Mouse (Mus musculus) lung, embryonic 16.5 days (tissue): Measurements from ENCODE around the gene Mmp9. TPM values are rescaled to one million over a fixed set of nuclear protein-coding genes. Genes with fewer than 3 reads are reported as not detected.

Source experiments
- ATAC-seq: fragments of 200-750 bp; cut with Nextera tagmentation; 2 replicates; pipeline ENCODE4 v1.8.0; 2017; ENCODE audit warnings: low read depth, mild to moderate bottlenecking, moderate library complexity
- H3K27ac ChIP-seq: fragments of 300-500 bp; sonication (generic); 2 replicates; pipeline ENCODE4 v1.5.1; 2014; ENCODE audit warnings: mild to moderate bottlenecking, control low read depth, low read length
- H3K27me3 ChIP-seq: fragments of 300-500 bp; sonication (generic); 2 replicates; pipeline ENCODE4 v1.6.1; 2014; ENCODE audit warnings: low read depth, low read length, mixed read lengths; ENCODE audit not compliant: control insufficient read depth, insufficient read depth
- H3K36me3 ChIP-seq: fragments of 300-500 bp; sonication (generic); 2 replicates; pipeline ENCODE4 v1.6.1; 2014; ENCODE audit warnings: low read length; ENCODE audit not compliant: control insufficient read depth, insufficient read depth
- H3K4me1 ChIP-seq: fragments of 300-500 bp; sonication (generic); replicated peaks from 2 replicates; pipeline ENCODE4 v1.6.1; 2014; ENCODE audit warnings: low read length, mixed read lengths; ENCODE audit not compliant: control insufficient read depth, insufficient read depth
- H3K4me2 ChIP-seq: fragments of 300-500 bp; sonication (generic); 2 replicates; pipeline ENCODE4 v1.6.1; 2014; ENCODE audit warnings: low read depth, low read length, control low read depth
- H3K4me3 ChIP-seq: fragments of 300-500 bp; sonication (generic); 2 replicates; pipeline ENCODE4 v1.5.1; 2014; ENCODE audit warnings: mild to moderate bottlenecking, low read length, control low read depth
- H3K9ac ChIP-seq: fragments of 300-500 bp; sonication (generic); 2 replicates; pipeline ENCODE4 v1.6.1; 2014; ENCODE audit warnings: low read length, control low read depth
- H3K9me3 ChIP-seq: fragments of 300-500 bp; sonication (generic); 2 replicates; pipeline ENCODE4 v1.6.1; 2016; ENCODE audit warnings: low read length; ENCODE audit not compliant: control insufficient read depth
- WGBS: fragments of 180-500 bp; shearing (Covaris S2); extraction: QIAGEN DNeasy Blood & Tissue Kit; methylation state at CpG from one replicate; pipeline ENCODE4 v1.1.7; 2014; 5-methylcytosine and 5-hydroxymethylcytosine counted together
- polyA plus RNA-seq: library from polyadenylated mRNA; unstranded; fragments of >200 nt; fragmentation: Nextera tagmentation; extraction: Ambion mirVana; gene quantifications from 2 replicates; pipeline ENCODE4 v1.2.1, GENCODE M21; 2015

Gene Mmp9
- polyA plus RNA-seq: 2.0 and 7.8 TPM in 2 replicates

- no peak for ATAC-seq
- no peaks in the 10 kb centered on the region for H3K9me3 ChIP-seq
- no peak within 1 kb of the TSS for H3K4me2 ChIP-seq
- no peaks in the 10 kb centered on the region for H3K36me3 ChIP-seq
- peaks cover 8% of the 10 kb centered on the region for H3K4me1 ChIP-seq
- H3K9ac ChIP-seq: no peak within 1 kb of the TSS
- 24% methylated on average over 10 of the region's 10 CpGs for WGBS
- no peak within 1 kb of the TSS for H3K27ac ChIP-seq
- peaks cover 29% of the 10 kb centered on the region for H3K27me3 ChIP-seq
- H3K4me3 ChIP-seq: no peak within 1 kb of the TSS
Observed at GRCm38 (mm10) chr2:164940140-164940830, at the start of gene Mmp9. Gene Mmp9 (plus strand): TSS chr2:164940780.

GRCm38 (mm10) chr2:164891056-164891834, 49.3 kb upstream of the Mmp9 start:
- H3K4me3 ChIP-seq: no peak overlapping the region

DNA sequence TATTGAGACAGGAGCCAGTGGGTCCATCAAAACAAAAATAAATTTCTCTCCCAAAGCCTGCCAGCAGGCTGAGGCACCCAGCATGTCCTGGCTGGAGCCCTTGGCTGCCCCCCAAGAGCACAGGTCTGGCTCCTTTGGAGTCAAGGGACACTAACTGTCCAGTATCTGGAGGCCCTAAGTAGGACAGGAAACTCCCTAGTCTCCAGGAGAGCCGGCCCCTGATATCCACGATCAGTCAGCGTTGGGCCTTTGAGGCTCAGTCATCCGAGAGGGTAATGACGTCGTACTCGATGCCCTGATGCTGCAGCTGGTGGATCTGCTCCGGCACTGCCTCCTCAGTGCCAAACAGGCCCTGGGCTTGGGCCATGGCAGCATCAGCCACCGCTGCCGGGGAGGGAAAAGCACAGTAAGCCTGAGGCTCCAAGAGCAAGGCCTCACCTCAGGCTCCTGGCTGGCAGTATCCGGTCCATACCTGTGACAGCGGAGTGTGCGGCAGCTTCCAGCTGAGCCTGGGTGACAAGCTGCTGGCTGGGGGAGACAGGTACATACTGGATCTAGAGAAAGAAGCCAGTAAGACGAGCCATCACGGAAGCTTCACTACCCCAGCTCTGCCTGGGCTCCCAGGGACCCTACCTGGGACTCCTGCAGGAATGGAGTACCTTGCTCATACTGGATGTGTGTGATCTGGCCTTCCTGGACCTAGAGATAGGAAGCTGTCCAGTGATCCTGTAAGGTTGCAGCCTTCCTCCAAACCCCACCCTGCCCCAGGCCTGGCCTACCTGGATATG, 48.5 kb upstream of the Mmp9 start:
- Histone ChIP-seq H3K9ac (no peak overlapping the region), H3K27me3 (no peaks in the 10 kb centered on the region), H3K27ac (no peak overlapping the region), H3K4me2 (no peak overlapping the region), H3K9me3 (no peaks in the 10 kb centered on the region), H3K4me3 (no peak overlapping the region), H3K4me1 (no peaks in the 10 kb centered on the region), H3K36me3 (peaks cover 84% of the 10 kb centered on the region)
- no peak for ATAC-seq
- WGBS: 89% methylated on average over 15 of the region's 15 CpGs

More at GRCm38 (mm10) chr2:164891056-164891834, 49.3 kb upstream of the Mmp9 start:
- ATAC-seq: no peak
- Histone ChIP-seq H3K27ac (no peak overlapping the region), H3K27me3 (no peaks in the 10 kb centered on the region), H3K4me1 (no peaks in the 10 kb centered on the region), H3K36me3 (peaks cover 87% of the 10 kb centered on the region), H3K4me2 (no peak overlapping the region), H3K9me3 (no peaks in the 10 kb centered on the region), H3K9ac (no peak overlapping the region)
- 82% methylated on average over 13 of the region's 13 CpGs for WGBS

DNA sequence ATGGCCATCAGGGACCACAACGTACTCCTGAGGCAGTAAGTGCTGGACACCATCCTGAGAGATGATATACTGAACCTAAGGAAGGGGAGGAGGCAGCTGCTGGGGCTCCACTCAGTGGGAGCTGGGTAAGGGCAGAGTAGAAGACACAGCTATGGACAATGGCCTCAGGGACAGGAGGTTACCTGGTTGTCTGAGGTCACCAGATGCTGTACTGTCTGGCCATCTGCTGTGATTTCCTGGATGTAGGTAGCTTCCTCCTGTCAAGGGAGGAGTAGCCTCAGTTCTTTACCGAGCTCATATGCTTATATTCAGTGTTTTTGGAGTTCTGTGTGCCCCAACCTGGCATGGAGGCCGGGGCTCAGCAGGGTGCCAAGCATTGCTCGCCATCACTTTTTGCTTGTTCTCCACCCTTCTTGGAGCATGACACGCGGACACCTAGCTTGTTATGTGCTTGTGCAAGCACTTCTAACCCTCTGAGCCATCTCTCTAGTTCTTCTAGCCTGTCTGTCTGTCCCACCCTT, 47.8 kb upstream of the Mmp9 start:
- H3K4me1 ChIP-seq: no peaks in the 10 kb centered on the region
- H3K4me3 ChIP-seq: no peak overlapping the region
- H3K27ac ChIP-seq: no peak overlapping the region
- no peaks in the 10 kb centered on the region for H3K27me3 ChIP-seq
- H3K4me2 ChIP-seq: no peak overlapping the region
- no peak for ATAC-seq
- WGBS: 82% methylated on average over 6 of the region's 6 CpGs
- peaks cover 84% of the 10 kb centered on the region for H3K36me3 ChIP-seq
- H3K9me3 ChIP-seq: no peaks in the 10 kb centered on the region
- no peak overlapping the region for H3K9ac ChIP-seq

DNA sequence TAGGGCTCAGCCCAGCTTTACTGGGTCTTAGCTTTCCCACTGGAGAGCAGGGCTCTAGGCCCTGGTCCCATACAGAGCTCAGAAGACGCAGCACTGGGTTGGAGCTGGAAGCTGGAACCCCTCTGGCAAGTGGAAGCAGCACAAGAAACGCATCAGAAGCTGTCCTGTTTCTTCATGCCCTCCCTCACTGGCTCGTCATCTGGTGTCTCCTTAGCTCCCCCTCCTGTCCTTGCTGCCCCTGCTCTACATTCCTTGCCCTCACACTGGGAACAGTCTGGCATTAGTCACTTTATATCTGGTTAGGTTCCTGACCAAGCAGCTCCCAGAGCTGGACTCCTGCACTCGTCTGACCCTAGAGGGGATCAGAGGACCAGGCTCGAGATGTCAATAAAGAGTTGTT, 46.5 kb upstream of the Mmp9 start:
- no peaks in the 10 kb centered on the region for H3K4me1 ChIP-seq
- H3K27ac ChIP-seq: no peak overlapping the region
- H3K4me3 ChIP-seq: no peak overlapping the region
- no peak overlapping the region for H3K9ac ChIP-seq
- ATAC-seq: no peak
- H3K4me2 ChIP-seq: no peak overlapping the region
- peaks cover 82% of the 10 kb centered on the region for H3K36me3 ChIP-seq
- H3K27me3 ChIP-seq: no peaks in the 10 kb centered on the region
- no peaks in the 10 kb centered on the region for H3K9me3 ChIP-seq
- WGBS: 46% methylated on average over 5 of the region's 5 CpGs

DNA sequence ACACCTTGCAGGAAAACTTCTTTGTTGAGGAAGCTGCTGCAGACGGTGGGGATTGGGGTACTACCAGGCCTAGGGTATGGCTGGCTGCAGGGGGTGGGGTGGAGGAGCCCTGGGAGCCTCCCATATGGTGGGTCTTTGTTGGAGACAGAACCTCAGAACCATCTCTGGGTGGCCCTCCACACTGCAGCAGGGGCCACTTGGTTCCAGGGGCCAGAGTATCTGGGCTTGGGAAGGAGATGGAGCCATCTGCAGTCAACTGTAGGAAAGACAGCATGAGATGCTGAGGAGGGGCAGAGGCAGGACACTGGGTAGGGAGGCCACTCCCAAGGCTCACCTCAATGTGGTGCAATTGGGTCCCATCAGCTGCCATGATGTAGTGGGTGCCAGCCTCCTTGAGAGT, 45.9 kb upstream of the Mmp9 start:
- 67% methylated on average over 1 of the region's 1 CpGs for WGBS
- ATAC-seq: no peak
- no peaks in the 10 kb centered on the region for H3K27me3 ChIP-seq

DNA sequence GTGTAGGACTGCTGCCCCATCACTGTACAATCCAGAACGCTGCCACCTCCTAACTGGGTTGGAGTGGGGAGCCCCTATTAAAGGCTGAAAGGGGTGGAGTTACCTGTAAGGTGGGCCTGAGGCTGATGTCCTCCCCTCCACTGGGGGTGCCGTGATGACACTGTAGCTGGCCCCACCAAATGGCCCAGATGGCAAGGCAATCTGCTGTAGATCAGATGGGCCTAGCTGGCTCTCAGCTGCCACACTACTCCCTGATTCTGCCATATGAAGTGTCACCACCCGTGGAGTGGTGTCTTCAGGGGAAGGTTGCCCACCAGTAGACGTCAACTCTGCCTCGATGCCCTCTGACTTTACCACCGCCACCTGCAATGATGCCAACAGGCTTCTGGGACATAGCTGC, 44.7 kb upstream of the Mmp9 start:
- WGBS: 88% methylated on average over 6 of the region's 6 CpGs
- H3K4me3 ChIP-seq: no peak overlapping the region
- no peaks in the 10 kb centered on the region for H3K27me3 ChIP-seq
- H3K4me2 ChIP-seq: no peak overlapping the region
- no peak for ATAC-seq
- no peak overlapping the region for H3K27ac ChIP-seq
- no peaks in the 10 kb centered on the region for H3K4me1 ChIP-seq
- no peaks in the 10 kb centered on the region for H3K9me3 ChIP-seq
- H3K9ac ChIP-seq: no peak overlapping the region
- H3K36me3 ChIP-seq: peaks cover 80% of the 10 kb centered on the region

More for the DNA sequence above, 45.9 kb upstream of the Mmp9 start:
- H3K27ac ChIP-seq: no peak overlapping the region
- H3K4me2 ChIP-seq: no peak overlapping the region
- no peak overlapping the region for H3K4me3 ChIP-seq
- no peaks in the 10 kb centered on the region for H3K9me3 ChIP-seq
- no peak overlapping the region for H3K9ac ChIP-seq
- H3K4me1 ChIP-seq: no peaks in the 10 kb centered on the region
- H3K36me3 ChIP-seq: peaks cover 81% of the 10 kb centered on the region

GRCm38 (mm10) chr2:164898008-164898407, 42.6 kb upstream of the Mmp9 start:
- Histone ChIP-seq H3K9me3 (no peaks in the 10 kb centered on the region), H3K36me3 (peaks cover 75% of the 10 kb centered on the region), H3K4me3 (no peak overlapping the region), H3K9ac (no peak overlapping the region), H3K27me3 (no peaks in the 10 kb centered on the region), H3K27ac (no peak overlapping the region), H3K4me1 (no peaks in the 10 kb centered on the region), H3K4me2 (no peak overlapping the region)
- WGBS: 89% methylated on average over 7 of the region's 7 CpGs
- no peak for ATAC-seq

DNA sequence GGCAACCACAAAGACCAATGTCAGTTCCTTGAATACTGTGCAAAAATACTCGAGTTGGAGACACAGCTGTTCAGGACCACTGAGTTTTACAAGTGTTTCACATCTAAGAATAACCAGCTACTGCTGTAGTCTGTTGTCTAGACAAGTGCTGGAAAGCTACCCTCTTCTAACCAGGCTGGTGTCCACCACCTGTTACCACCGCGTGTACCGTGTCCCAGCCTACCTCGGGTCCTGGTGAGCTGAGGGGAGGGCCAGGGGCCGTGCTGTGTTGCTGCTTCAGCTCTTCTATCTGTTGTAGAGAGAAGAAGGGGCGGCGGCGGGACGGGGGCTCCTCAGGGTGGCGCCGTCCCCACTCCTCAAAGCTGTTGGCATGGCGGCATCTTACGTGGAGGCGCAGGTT, 41.5 kb upstream of the Mmp9 start:
- no peaks in the 10 kb centered on the region for H3K4me1 ChIP-seq
- H3K36me3 ChIP-seq: peaks cover 65% of the 10 kb centered on the region
- H3K4me3 ChIP-seq: no peak overlapping the region
- H3K4me2 ChIP-seq: no peak overlapping the region
- no peak overlapping the region for H3K27ac ChIP-seq
- H3K9me3 ChIP-seq: no peaks in the 10 kb centered on the region
- H3K9ac ChIP-seq: no peak overlapping the region
- 93% methylated on average over 15 of the region's 15 CpGs for WGBS
- no peaks in the 10 kb centered on the region for H3K27me3 ChIP-seq
- ATAC-seq: no peak
